Mouse (Mus musculus) gastrocnemius, adult 18-20 months (tissue): ENCODE data around the gene Kctd7. TPM values are rescaled to one million over a fixed set of nuclear protein-coding genes. Genes with fewer than 3 reads are reported as not detected.

Source experiments
- DNase-seq: peaks from one replicate; pipeline ENCODE4 v3.0.0; 2021; ENCODE audit warnings: low spot score
- total RNA-seq, 2 experiments: library from RNA; stranded (reverse); gene quantifications; 2 replicates each; pipeline ENCODE4 v1.2.3; 2021

Gene Kctd7
- total RNA-seq, 2 experiments from 2014 or later, result 2.6 to 3.6 TPM

GRCm38 (mm10) chr5:130143101-130143500, 1.6 kb upstream of the Kctd7 start:
- DNase-seq, result no peak

- peak; percentile 63 for DNase-seq
These were observed 706 bp upstream of the Kctd7 start for GRCm38 (mm10) chr5:130143977-130144333.

- no peak for DNase-seq
These were observed 1.3 kb downstream of the Kctd7 start for GRCm38 (mm10) chr5:130145961-130146360.

- no peak for DNase-seq
These were observed 5.2 kb downstream of the Kctd7 start for GRCm38 (mm10) chr5:130149726-130150310.

GRCm38 (mm10) chr5:130154286-130154685, 9.6 kb downstream of the Kctd7 start:
- no peak for DNase-seq

GRCm38 (mm10) chr5:130158545-130158944, 13.9 kb downstream of the Kctd7 start:
- DNase-seq, result no peak

- no peak for DNase-seq
These were observed 15.1 kb downstream of the Kctd7 start for GRCm38 (mm10) chr5:130159761-130160201.

GRCm38 (mm10) chr5:130163670-130164069, 19.0 kb downstream of the Kctd7 start:
- DNase-seq, result peak; percentile 82

- DNase-seq, result no peak
These were observed 20.6 kb downstream of the Kctd7 start for GRCm38 (mm10) chr5:130165213-130165612.

- DNase-seq, result no peak
These were observed 24.4 kb downstream of the Kctd7 start for GRCm38 (mm10) chr5:130169109-130169508.

GRCm38 (mm10) chr5:130170666-130171422, 26.2 kb downstream of the Kctd7 start:
- no peak for DNase-seq

- peak; percentile 96 for DNase-seq
These were observed 26.8 kb downstream of the Kctd7 start, which contains the start of gene Rabgef1 for GRCm38 (mm10) chr5:130171423-130171954. Rabgef1 (plus strand) TSS chr5:130171798.

GRCm38 (mm10) chr5:130171956-130172601, 27.4 kb downstream of the Kctd7 start:
- peak; percentile 78 for DNase-seq

- DNase-seq, result no peak
These were observed 28.4 kb downstream of the Kctd7 start for GRCm38 (mm10) chr5:130173012-130173411.

GRCm38 (mm10) chr5:130177871-130178270, 33.2 kb downstream of the Kctd7 start:
- DNase-seq, result no peak

GRCm38 (mm10) chr5:130180362-130180761, 35.7 kb downstream of the Kctd7 start:
- no peak for DNase-seq

GRCm38 (mm10) chr5:130181740-130182540, 37.3 kb downstream of the Kctd7 start:
- no peak for DNase-seq

- no peak for DNase-seq
These were observed 37.8 kb downstream of the Kctd7 start for GRCm38 (mm10) chr5:130182541-130182821.

- DNase-seq, result no peak
These were observed 39.7 kb downstream of the Kctd7 start for GRCm38 (mm10) chr5:130184193-130184856.

- DNase-seq, result no peak
These were observed 40.7 kb downstream of the Kctd7 start for GRCm38 (mm10) chr5:130185312-130185711.

- no peak for DNase-seq
These were observed 42.7 kb downstream of the Kctd7 start for GRCm38 (mm10) chr5:130187383-130187782.
